Mouse (Mus musculus): ENCODE results near the gene Piezo1.

GRCm38 (mm10) chr8:122548331-122548730, 2.8 kb downstream of the Piezo1 start:
- TF ChIP-seq CTCF (IDR thresholded peaks at IDR 0.05; ENCODE audit: low read depth, low read length) (no peak), POLR2AphosphoS5 (IDR thresholded peaks at IDR 0.05; ENCODE audit: insufficient replicate concordance, low read depth, low read length) (no peak), GATA1 (IDR thresholded peaks at IDR 0.05; ENCODE audit: borderline replicate concordance, low read length) (no peak), TAL1 (conservative IDR thresholded peaks at IDR 0.05; ENCODE audit: low read depth, low read length) (no peak), GATA2 (IDR thresholded peaks at IDR 0.05; ENCODE audit: borderline replicate concordance, low read depth, low read length) (no peak)

All from G1E (cell line).